Mouse (Mus musculus) kidney, postnatal 0 days (tissue): ENCODE measurements around the gene Igll1. TPM values are rescaled to one million over a fixed set of nuclear protein-coding genes. Genes with fewer than 3 reads are reported as not detected.

ENCODE experiments used
- ATAC-seq: fragments of 200-750 bp; cut with Nextera tagmentation; replicated peaks from 2 replicates; pipeline ENCODE4 v1.8.0; 2017; ENCODE audit warnings: low read depth, moderate number of reproducible peaks, moderate TSS enrichment, moderate library complexity; ENCODE audit not compliant: low FRiP score
- DNase-seq: peaks from one replicate; pipeline ENCODE4 v3.0.0-alpha.2; 2016; ENCODE audit warnings: low spot score
- H3K27ac ChIP-seq: fragments of 300-500 bp; sonication (generic); 2 replicates; pipeline ENCODE4 v1.5.1; 2014; ENCODE audit warnings: mild to moderate bottlenecking
- H3K27me3 ChIP-seq: fragments of 300-500 bp; sonication (generic); 2 replicates; pipeline ENCODE4 v1.6.1; 2014; ENCODE audit warnings: low read length, mixed read lengths; ENCODE audit not compliant: insufficient read depth
- H3K36me3 ChIP-seq: fragments of 300-500 bp; sonication (generic); 2 replicates; pipeline ENCODE4 v1.6.1; 2014; ENCODE audit warnings: low read length, mixed read lengths; ENCODE audit not compliant: insufficient read depth
- H3K4me1 ChIP-seq: fragments of 300-500 bp; sonication (generic); replicated peaks from 2 replicates; pipeline ENCODE4 v1.6.1; 2014; ENCODE audit warnings: antibody characterized with exemption, low read length, mixed read lengths; ENCODE audit not compliant: insufficient read depth
- H3K4me2 ChIP-seq: fragments of 300-500 bp; sonication (generic); 2 replicates; pipeline ENCODE4 v1.6.1; 2014; ENCODE audit warnings: mild to moderate bottlenecking, low read length, moderate library complexity, mixed read lengths
- H3K4me3 ChIP-seq: fragments of 300-500 bp; sonication (generic); replicated peaks from 2 replicates; pipeline ENCODE4 v1.5.1; 2014; ENCODE audit warnings: low read depth, low read length
- H3K9ac ChIP-seq: fragments of 300-500 bp; sonication (generic); 2 replicates; pipeline ENCODE4 v1.6.1; 2014; ENCODE audit warnings: low read depth, low read length
- H3K9me3 ChIP-seq: fragments of 300-500 bp; sonication (generic); replicated peaks from 2 replicates; pipeline ENCODE4 v1.6.1; 2016; ENCODE audit warnings: low read length, inconsistent platforms, mixed read lengths
- CTCF ChIP-seq: IDR thresholded peaks from 2 replicates; pipeline ENCODE4 v1.5.1; 2016; ENCODE audit warnings: antibody characterized with exemption, low read depth, mild to moderate bottlenecking, moderate library complexity
- WGBS: fragments of 180-500 bp; shearing (Covaris S2); extraction: QIAGEN DNeasy Blood & Tissue Kit; methylation state at CpG from one replicate; pipeline ENCODE4 v1.1.7; 2014; 5-methylcytosine and 5-hydroxymethylcytosine counted together
- polyA plus RNA-seq: library from polyadenylated mRNA; unstranded; fragments of >200 nt; fragmentation: Nextera tagmentation; extraction: Ambion mirVana; gene quantifications from 2 replicates; pipeline ENCODE4 v1.2.1, GENCODE M21; 2015

Gene Igll1
- 0.24 and 0.32 TPM in 2 replicates for polyA plus RNA-seq

DNA sequence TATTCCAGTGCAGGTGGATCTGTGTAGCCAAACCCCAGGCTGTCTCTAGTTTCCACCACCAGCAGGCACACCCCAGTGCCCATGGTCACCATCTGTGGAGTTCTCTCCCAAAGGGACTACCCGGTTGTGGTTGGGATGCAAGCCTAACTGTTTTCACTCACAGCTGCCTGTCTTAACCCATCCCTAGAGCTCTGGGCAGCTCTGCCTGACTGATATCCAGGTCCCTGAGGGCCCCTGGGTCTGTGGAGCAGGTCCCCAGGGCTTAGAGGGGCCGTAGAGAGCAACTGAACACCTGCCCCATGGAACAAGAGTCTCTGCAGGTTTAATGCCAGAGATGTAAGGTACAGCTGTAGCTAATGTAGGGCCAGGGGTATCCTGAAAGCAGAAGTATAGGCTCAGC lies at the start of gene Igll1:
Igll1 (minus strand) TSS at position 8 of the 400 bp plus-strand sequence.
- WGBS, result 74% methylated on average over 2 of the region's 2 CpGs
- no peaks in the 10 kb centered on the region for H3K4me1 ChIP-seq
- H3K27ac ChIP-seq, result no peak within 1 kb of the TSS
- no peaks in the 10 kb centered on the region for H3K36me3 ChIP-seq
- H3K9ac ChIP-seq, result no peak within 1 kb of the TSS
- TF ChIP-seq CTCF, result no peak
- H3K4me2 ChIP-seq, result no peak within 1 kb of the TSS
- DNase-seq, result no peak
- H3K9me3 ChIP-seq, result no peaks in the 10 kb centered on the region
- no peaks in the 10 kb centered on the region for H3K27me3 ChIP-seq
- H3K4me3 ChIP-seq, result no peak within 1 kb of the TSS
- ATAC-seq, result no peak

DNA sequence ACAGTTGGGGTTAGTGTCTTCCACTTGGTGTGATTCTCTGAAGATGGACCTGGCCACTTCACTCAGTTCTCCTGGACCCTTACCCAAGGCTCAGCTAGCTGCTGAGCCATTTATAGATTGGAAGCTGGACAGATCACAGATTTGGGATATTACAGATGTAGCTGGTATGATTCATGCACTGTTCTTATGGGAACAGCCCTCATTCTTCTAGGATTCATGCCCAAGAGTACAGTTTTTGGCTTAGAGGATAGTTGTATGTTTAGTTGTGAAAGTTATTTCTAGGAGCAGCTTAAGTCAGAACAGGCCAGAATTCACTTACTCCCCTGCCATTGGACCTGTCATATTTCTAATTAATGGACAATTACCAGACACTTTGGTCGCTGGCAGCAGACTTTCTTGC lies 49.7 kb upstream of the Igll1 start:
- Histone ChIP-seq H3K27me3 (no peaks in the 10 kb centered on the region), H3K27ac (no peak overlapping the region), H3K4me1 (no peaks in the 10 kb centered on the region), H3K36me3 (peaks cover 50% of the 10 kb centered on the region), H3K9me3 (no peaks in the 10 kb centered on the region), H3K4me3 (no peak overlapping the region), H3K4me2 (no peak overlapping the region), H3K9ac (no peak overlapping the region)
- WGBS, result 70% methylated on average over 1 of the region's 1 CpGs
- TF ChIP-seq CTCF, result no peak
- DNase-seq, result no peak
- no peak for ATAC-seq

DNA sequence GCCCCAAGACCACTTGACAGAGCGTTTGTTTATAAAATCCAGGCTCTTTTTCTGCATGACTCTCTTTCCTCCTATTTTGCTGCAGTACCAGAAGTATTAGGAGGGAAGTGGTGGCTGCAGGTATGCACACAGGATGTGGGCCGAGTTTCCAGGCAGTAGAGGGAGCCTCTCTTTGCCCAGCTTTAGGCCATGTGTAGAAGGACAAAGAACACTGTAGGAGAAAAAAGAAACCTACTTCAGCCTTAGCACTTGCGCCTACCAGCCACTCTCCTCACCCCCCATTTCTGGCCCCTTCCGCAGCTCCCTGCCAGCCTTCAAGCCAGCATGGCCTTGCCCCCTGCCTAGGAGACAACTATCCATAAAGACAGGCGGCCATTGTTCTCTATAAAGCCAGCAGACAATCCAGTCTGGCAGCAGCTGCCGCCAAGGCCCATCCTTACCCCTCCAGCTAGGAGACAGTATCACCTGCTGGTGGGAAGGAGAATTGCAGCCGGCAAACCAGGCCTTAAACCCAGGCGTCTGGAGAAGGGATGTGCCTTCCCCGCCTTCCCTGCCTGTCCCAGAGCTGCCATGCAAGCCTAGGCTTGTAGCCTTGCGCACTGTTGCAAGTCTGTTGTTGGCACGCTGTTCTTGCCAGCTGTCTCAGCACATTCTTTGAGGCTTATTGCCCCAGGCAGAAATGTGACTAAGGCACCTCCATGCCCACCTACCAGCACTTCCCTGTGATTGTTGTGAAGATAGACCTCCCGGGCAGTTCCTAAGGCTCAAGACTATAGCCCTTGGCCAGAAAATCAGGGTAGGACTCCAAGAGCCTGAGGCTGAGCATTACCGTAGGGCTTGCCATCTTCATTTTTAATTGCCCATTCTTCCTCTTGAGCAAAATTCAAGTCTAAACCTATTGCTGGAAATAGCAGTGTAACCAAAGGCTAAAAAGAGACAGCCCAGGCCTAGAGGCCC lies 48.1 kb upstream of the Igll1 start:
- Histone ChIP-seq H3K9ac (no peak overlapping the region), H3K36me3 (peaks cover 38% of the 10 kb centered on the region), H3K27ac (peak overlapping the region; percentile 50; the same call in 1 of the 2 replicates), H3K9me3 (no peaks in the 10 kb centered on the region), H3K4me1 (no peaks in the 10 kb centered on the region), H3K4me2 (no peak overlapping the region), H3K27me3 (no peaks in the 10 kb centered on the region), H3K4me3 (no peak overlapping the region)
- ATAC-seq, result peak; percentile 79
- peak; percentile 82 for DNase-seq
- 48% methylated on average over 13 of the region's 13 CpGs for WGBS
- TF ChIP-seq CTCF, result peak; percentile 90

DNA sequence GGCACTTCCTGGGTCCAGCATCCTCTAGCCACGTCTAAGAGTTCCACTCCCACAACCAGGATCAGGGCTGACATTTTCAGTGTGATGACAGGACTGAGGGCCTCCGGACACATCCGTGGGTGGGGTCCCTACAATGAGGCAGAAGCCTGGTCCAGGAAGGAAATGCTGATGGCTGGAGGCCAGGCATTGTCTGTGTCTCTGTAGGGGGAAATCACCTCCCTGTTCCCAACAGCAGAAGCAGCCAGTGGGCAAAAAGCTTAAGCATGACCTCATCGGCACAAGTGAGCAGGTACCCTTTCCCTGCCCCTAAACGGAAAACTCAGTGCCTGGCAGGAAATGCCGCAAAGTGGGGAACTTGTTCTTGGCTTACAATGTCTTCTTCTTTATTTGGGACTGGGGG lies 44.0 kb upstream of the Igll1 start:
- peaks cover 50% of the 10 kb centered on the region for H3K36me3 ChIP-seq
- no peak for TF ChIP-seq CTCF
- 64% methylated on average over 6 of the region's 6 CpGs for WGBS

DNA sequence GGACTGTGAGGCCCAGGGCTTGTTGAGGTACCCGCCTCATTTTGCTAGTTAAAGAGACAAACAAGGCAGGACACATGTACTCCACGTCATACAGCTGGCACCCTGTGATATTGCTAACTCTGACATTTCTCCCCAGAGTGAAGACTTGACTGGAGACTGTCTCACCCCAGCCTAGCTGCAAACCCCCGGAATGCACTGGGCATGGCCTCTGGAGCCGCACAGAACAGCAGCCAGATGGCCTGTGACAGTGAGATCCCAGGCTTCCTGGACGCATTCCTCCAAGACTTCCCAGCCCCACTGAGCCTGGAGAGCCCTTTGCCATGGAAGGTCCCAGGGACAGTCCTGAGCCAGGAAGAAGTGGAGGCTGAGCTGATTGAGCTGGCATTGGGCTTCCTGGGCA lies 39.4 kb upstream of the Igll1 start:
- peaks cover 38% of the 10 kb centered on the region for H3K36me3 ChIP-seq
- no peak overlapping the region for H3K4me3 ChIP-seq
- no peak for DNase-seq
- 85% methylated on average over 5 of the region's 5 CpGs for WGBS
- H3K27ac ChIP-seq, result peak overlapping the region; percentile 42; the same call in 1 of the 2 replicates
- H3K4me1 ChIP-seq, result no peaks in the 10 kb centered on the region
- TF ChIP-seq CTCF, result no peak
- no peak for ATAC-seq
- H3K9ac ChIP-seq, result no peak overlapping the region
- H3K9me3 ChIP-seq, result no peaks in the 10 kb centered on the region
- no peak overlapping the region for H3K4me2 ChIP-seq
- H3K27me3 ChIP-seq, result no peaks in the 10 kb centered on the region

More for the DNA sequence above, 44.0 kb upstream of the Igll1 start:
- no peak overlapping the region for H3K4me3 ChIP-seq
- DNase-seq (peak; percentile 51), ATAC-seq (no peak)
- no peak overlapping the region for H3K4me2 ChIP-seq
- no peak overlapping the region for H3K9ac ChIP-seq
- no peaks in the 10 kb centered on the region for H3K9me3 ChIP-seq
- H3K27me3 ChIP-seq, result no peaks in the 10 kb centered on the region
- no peaks in the 10 kb centered on the region for H3K4me1 ChIP-seq
- peak overlapping the region; percentile 77 for H3K27ac ChIP-seq

DNA sequence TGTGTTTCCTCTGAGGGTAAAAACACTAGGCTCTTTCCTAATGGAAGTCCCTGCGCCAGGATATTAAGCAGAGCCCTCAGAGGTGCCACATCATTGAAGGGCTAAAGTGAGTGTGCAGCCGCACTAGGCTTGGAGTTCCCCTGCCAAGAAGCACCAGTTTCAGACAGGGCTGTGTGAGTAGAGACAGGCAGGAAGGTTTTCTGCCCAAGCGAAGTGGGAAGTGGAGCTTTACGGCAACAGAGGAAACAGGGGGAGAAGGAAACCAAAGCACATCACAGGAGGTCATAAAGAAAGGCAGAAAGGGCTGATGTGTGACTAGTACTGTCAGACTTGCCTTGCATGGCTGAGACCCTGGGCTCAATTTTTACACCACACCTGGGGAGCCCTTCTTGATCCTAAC lies 38.5 kb upstream of the Igll1 start:
- Histone ChIP-seq H3K4me3 (no peak overlapping the region), H3K36me3 (peaks cover 37% of the 10 kb centered on the region), H3K9me3 (no peaks in the 10 kb centered on the region), H3K27me3 (no peaks in the 10 kb centered on the region), H3K27ac (peak overlapping the region; percentile 25; the same call in 1 of the 2 replicates), H3K4me2 (no peak overlapping the region), H3K9ac (no peak overlapping the region), H3K4me1 (peaks cover 4% of the 10 kb centered on the region; the same call in 1 of the 2 replicates)
- TF ChIP-seq CTCF, result no peak
- ATAC-seq (no peak), DNase-seq (peak; percentile 19)
- WGBS, result 74% methylated on average over 4 of the region's 4 CpGs
